Mouse (Mus musculus) T-cell, adult 2 months (primary cell): ENCODE data around the gene Tlr2.
A peak's percentile ranks its signal among the peaks of the same experiment; 100 is the strongest.

ENCODE experiments used
- DNase-seq: peaks from one replicate; pipeline ENCODE4 v3.0.0; 2022; ENCODE audit warnings: low spot score

The Tlr2 gene

GRCm38 (mm10) chr3:83828145-83828611 lies 13.4 kb downstream of the Tlr2 start:
- DNase-seq, result no peak

- DNase-seq, result no peak
These were observed 13.9 kb downstream of the Tlr2 start for GRCm38 (mm10) chr3:83827684-83828083.

GRCm38 (mm10) chr3:83823774-83824173 lies 17.8 kb downstream of the Tlr2 start:
- DNase-seq, result no peak

GRCm38 (mm10) chr3:83816372-83816925 lies 25.1 kb downstream of the Tlr2 start:
- no peak for DNase-seq

GRCm38 (mm10) chr3:83812863-83813262 lies 28.7 kb downstream of the Tlr2 start:
- no peak for DNase-seq

- no peak for DNase-seq
These were observed 29.6 kb downstream of the Tlr2 start for GRCm38 (mm10) chr3:83811987-83812386.

- no peak for DNase-seq
These were observed 33.1 kb downstream of the Tlr2 start for GRCm38 (mm10) chr3:83808483-83808882.

GRCm38 (mm10) chr3:83801649-83802155 lies 39.9 kb downstream of the Tlr2 start:
- DNase-seq, result no peak

- no peak for DNase-seq
These were observed 42.1 kb downstream of the Tlr2 start for GRCm38 (mm10) chr3:83799486-83799885.

- peak; percentile 45 for DNase-seq
These were observed 43.7 kb downstream of the Tlr2 start for GRCm38 (mm10) chr3:83797828-83798227.

GRCm38 (mm10) chr3:83797098-83797497 lies 44.5 kb downstream of the Tlr2 start:
- no peak for DNase-seq

GRCm38 (mm10) chr3:83791444-83791843 lies 50.1 kb downstream of the Tlr2 start:
- DNase-seq, result peak; percentile 68

GRCm38 (mm10) chr3:83789651-83790451 lies 51.7 kb downstream of the Tlr2 start:
- peak; percentile 62 for DNase-seq

- DNase-seq, result no peak
These were observed 53.7 kb downstream of the Tlr2 start for GRCm38 (mm10) chr3:83787776-83788305.

GRCm38 (mm10) chr3:83787086-83787485 lies 54.5 kb downstream of the Tlr2 start:
- no peak for DNase-seq
